Mouse (Mus musculus) liver, embryonic 14.5 days (tissue): ENCODE data around the gene Hivep2.

Source experiments
- CTCF ChIP-seq: IDR thresholded peaks from 2 replicates; pipeline ENCODE4 v1.5.1; 2016; ENCODE audit warnings: antibody characterized with exemption, low read depth, control low read depth
- EP300 ChIP-seq: IDR thresholded peaks from 2 replicates; pipeline ENCODE4 v1.6.1; 2016; ENCODE audit warnings: antibody characterized with exemption, low read depth

DNA sequence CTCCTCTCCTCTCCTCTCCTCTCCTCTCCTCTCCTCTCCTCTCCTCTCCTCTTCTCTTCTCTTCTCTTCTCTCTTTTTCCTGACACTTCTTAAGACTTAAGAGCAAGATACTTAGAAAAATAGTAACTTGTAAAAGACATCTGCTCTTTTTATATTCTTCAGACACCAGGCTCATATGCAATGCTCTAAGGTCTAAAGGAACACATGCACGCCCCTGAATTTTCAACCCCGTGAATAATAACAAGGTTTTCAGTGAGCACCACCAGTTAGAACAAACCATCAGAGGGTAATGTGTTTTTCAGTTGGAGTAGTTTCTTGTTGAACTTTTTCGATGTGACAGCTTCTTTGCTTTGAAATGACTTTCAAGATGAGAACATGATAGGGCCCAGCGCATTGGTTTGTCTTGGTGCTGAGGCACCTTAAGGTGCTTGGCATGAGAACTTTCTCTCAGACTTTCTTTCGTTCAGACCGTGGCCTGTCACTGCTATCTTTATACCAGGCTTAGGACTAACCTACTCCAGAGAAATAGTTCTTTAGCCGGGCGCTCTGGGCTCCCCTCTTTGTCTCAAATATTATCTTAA, 86.3 kb downstream of the Hivep2 start:
- TF ChIP-seq CTCF (no peak), EP300 (no peak)
